Mouse (Mus musculus) CH12.LX (cell line): ENCODE data around the gene Hyal3.

Experiments
- CTCF ChIP-seq, 2 experiments: IDR thresholded peaks in 1 of 2; conservative IDR thresholded peaks in 1 of 2; 2 replicates each; pipeline ENCODE4 v1.5.1; 2011 to 2012; ENCODE audit warnings: low read depth in 2 of 2, low read length in 2 of 2, improper control_type of control experiment in 1 of 2, inconsistent platforms in 1 of 2, mild to moderate bottlenecking in 1 of 2, moderate library complexity in 1 of 2
- EP300 ChIP-seq: IDR thresholded peaks from 2 replicates; pipeline ENCODE4 v1.6.1; 2011; ENCODE audit warnings: low read length, improper control_type of control experiment
- POLR2A ChIP-seq: IDR thresholded peaks from 2 replicates; pipeline ENCODE4 v1.6.1; 2011; ENCODE audit warnings: low read depth, mild to moderate bottlenecking, improper control_type of control experiment, low read length
- RCOR1 ChIP-seq: conservative IDR thresholded peaks from 2 replicates; pipeline ENCODE4 v1.6.1; 2012; ENCODE audit warnings: low read depth, mild to moderate bottlenecking, inconsistent platforms, low read length, improper control_type of control experiment
- ZC3H11A ChIP-seq: IDR thresholded peaks from 2 replicates; pipeline ENCODE4 v1.6.1; 2012; ENCODE audit warnings: low read depth, mild to moderate bottlenecking, inconsistent platforms, low read length, improper control_type of control experiment

- TF ChIP-seq EP300 = no peak
- peak in 1 of 2 experiments; percentile 15; a peak in 1 of 4 replicates for TF ChIP-seq CTCF (conservative IDR thresholded peaks at IDR 0.05 in 1 of 2, IDR thresholded peaks at IDR 0.05 in 1 of 2; ENCODE audit: low read depth in 2 of 2, low read length in 2 of 2)
- TF ChIP-seq RCOR1 = no peak
- TF ChIP-seq POLR2A = no peak
- no peak for TF ChIP-seq ZC3H11A
Measured at GRCm38 (mm10) chr9:107625351-107626128, 44.9 kb downstream of the Hyal3 start.
